Mouse (Mus musculus): ENCODE data around the gene Anxa8. TPM values are rescaled to one million over a fixed set of nuclear protein-coding genes. Genes with fewer than 3 reads are reported as not detected.

The Anxa8 gene
- polyA plus RNA-seq (2012; rRNA removed), result 1.7 and 2.3 TPM in 2 replicates

GRCm38 (mm10) chr14:34085731-34086130 is at the start of gene Anxa8:
Gene Anxa8, plus strand, starts transcription at chr14:34085981.
- 38% methylated on average over 4 of the region's 4 CpGs for WGBS
- TF ChIP-seq CTCF (conservative IDR thresholded peaks at IDR 0.05; ENCODE audit: insufficient read depth, insufficient read length, low read depth, low read length), result no peak
- no peak for TF ChIP-seq POLR2A (IDR thresholded peaks at IDR 0.05; ENCODE audit: low read depth, low read length)
- peak; percentile 6 for DNase-seq
- Histone ChIP-seq H3K27ac (ENCODE audit: insufficient read depth, low read depth, low read length) (no peak within 1 kb of the TSS), H3K36me3 (ENCODE audit: control insufficient read depth, insufficient read depth, low read length) (no peaks in the 10 kb centered on the region), H3K4me3 (ENCODE audit: insufficient read depth, low read depth, low read length) (no peak within 1 kb of the TSS), H3K27me3 (replicated peaks; ENCODE audit: control insufficient read depth, insufficient read depth, low read length) (no peaks in the 10 kb centered on the region), H3K4me1 (ENCODE audit: control insufficient read depth, insufficient read depth, low read length) (no peaks in the 10 kb centered on the region)

DNA sequence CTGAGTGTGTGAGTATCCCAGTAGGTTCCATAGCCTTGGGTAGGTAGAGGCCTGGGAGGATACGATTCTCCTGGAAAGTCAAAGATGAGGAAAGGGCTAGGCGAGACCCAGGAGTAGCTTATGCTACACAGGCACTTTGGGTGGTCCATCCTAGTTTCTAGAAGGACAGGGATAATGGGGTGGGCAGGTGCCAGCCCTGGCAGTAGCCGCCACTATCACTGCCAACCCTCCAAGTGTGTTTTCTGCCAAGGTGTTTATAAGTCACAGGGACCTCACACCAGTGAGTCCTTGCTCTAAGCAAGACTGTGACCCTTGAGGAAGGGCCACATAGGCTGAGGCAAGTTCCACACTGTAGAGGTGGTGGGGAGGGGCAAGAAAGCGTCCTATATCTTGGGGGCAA is 44.5 kb upstream of the Anxa8 start:
- DNase-seq, result no peak
- Histone ChIP-seq H3K4me1 (ENCODE audit: control insufficient read depth, insufficient read depth, low read length) (no peaks in the 10 kb centered on the region), H3K36me3 (ENCODE audit: control insufficient read depth, insufficient read depth, low read length) (no peaks in the 10 kb centered on the region), H3K27ac (ENCODE audit: insufficient read depth, low read depth, low read length) (no peak overlapping the region), H3K4me3 (ENCODE audit: insufficient read depth, low read depth, low read length) (no peak overlapping the region), H3K27me3 (replicated peaks; ENCODE audit: control insufficient read depth, insufficient read depth, low read length) (no peaks in the 10 kb centered on the region)
- TF ChIP-seq POLR2A (IDR thresholded peaks at IDR 0.05; ENCODE audit: low read depth, low read length) (no peak), CTCF (conservative IDR thresholded peaks at IDR 0.05; ENCODE audit: insufficient read depth, insufficient read length, low read depth, low read length) (no peak)
- 86% methylated on average over 4 of the region's 4 CpGs for WGBS

DNA sequence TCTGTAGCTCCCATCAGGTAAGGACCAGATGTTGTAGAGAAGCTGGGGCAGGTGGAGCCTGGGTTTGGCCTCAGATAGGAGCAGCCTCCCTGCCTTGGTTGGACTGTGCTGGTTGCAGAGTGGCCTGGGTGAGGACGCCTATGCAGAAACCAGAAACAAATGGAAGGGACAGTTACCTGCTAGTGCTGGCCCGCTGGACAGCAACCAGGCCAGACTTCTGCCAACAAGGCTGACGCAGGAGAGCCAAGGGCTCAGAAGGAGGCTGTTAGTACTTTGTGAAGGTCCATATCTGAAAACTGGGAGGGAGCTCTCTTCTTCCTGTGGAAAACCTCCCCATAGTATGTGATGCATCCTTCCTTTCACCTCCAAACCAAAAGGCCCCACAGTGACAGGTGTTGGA is 42.4 kb upstream of the Anxa8 start:
- TF ChIP-seq CTCF (conservative IDR thresholded peaks at IDR 0.05; ENCODE audit: insufficient read depth, insufficient read length, low read depth, low read length) (no peak), POLR2A (IDR thresholded peaks at IDR 0.05; ENCODE audit: low read depth, low read length) (no peak)
- H3K27ac ChIP-seq (ENCODE audit: insufficient read depth, low read depth, low read length), result no peak overlapping the region
- H3K36me3 ChIP-seq (ENCODE audit: control insufficient read depth, insufficient read depth, low read length), result no peaks in the 10 kb centered on the region
- no peaks in the 10 kb centered on the region for H3K4me1 ChIP-seq (ENCODE audit: control insufficient read depth, insufficient read depth, low read length)
- no peaks in the 10 kb centered on the region for H3K27me3 ChIP-seq (replicated peaks; ENCODE audit: control insufficient read depth, insufficient read depth, low read length)
- no peak for DNase-seq
- no peak overlapping the region for H3K4me3 ChIP-seq (ENCODE audit: insufficient read depth, low read depth, low read length)
- 73% methylated on average over 3 of the region's 3 CpGs for WGBS

DNA sequence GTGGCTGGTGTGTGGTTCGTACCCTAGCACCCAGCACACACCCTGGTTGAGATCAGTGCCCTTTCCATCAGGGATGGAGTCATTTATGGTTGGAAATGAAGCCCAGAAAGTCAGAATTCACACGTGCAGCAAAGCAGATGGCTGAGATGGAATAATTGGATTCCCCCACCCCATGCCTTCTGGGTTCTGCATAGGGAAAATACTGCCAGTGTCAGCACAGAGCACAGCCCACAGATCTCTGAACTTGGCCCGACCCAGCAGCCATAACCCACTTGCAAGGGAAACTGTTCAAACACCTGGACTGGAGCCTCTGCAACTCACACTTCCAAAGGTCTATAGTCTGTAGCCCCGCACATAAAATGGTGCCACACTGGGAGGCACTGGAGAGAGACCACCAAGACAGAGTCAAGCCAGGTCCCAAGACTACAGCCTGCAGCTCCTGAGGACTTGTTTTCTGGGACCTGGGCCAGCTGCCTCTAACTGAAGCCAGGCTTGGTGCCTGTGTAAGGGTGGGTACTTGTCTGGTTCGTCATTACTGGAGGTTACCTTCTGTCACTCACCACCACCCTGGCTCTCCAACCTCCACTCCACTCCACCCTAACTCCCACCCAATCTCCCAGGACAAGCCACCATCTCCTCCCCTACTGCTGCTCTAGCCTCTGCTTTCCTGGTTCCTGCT is 35.5 kb upstream of the Anxa8 start:
- Histone ChIP-seq H3K4me1 (ENCODE audit: control insufficient read depth, insufficient read depth, low read length) (no peaks in the 10 kb centered on the region), H3K36me3 (ENCODE audit: control insufficient read depth, insufficient read depth, low read length) (no peaks in the 10 kb centered on the region), H3K4me3 (ENCODE audit: insufficient read depth, low read depth, low read length) (no peak overlapping the region), H3K27me3 (replicated peaks; ENCODE audit: control insufficient read depth, insufficient read depth, low read length) (no peaks in the 10 kb centered on the region), H3K27ac (ENCODE audit: insufficient read depth, low read depth, low read length) (no peak overlapping the region)
- TF ChIP-seq POLR2A (IDR thresholded peaks at IDR 0.05; ENCODE audit: low read depth, low read length) (no peak), CTCF (conservative IDR thresholded peaks at IDR 0.05; ENCODE audit: insufficient read depth, insufficient read length, low read depth, low read length) (no peak)
- no peak for DNase-seq
- WGBS, result 61% methylated on average over 5 of the region's 5 CpGs

- WGBS, result 74% methylated on average over 6 of the region's 6 CpGs
- no peaks in the 10 kb centered on the region for H3K36me3 ChIP-seq (ENCODE audit: control insufficient read depth, insufficient read depth, low read length)
- DNase-seq, result no peak
- no peaks in the 10 kb centered on the region for H3K27me3 ChIP-seq (replicated peaks; ENCODE audit: control insufficient read depth, insufficient read depth, low read length)
- TF ChIP-seq CTCF (conservative IDR thresholded peaks at IDR 0.05; ENCODE audit: insufficient read depth, insufficient read length, low read depth, low read length), result no peak
- no peak for TF ChIP-seq POLR2A (IDR thresholded peaks at IDR 0.05; ENCODE audit: low read depth, low read length)
- no peak within 1 kb of the TSS for H3K27ac ChIP-seq (ENCODE audit: insufficient read depth, low read depth, low read length)
- H3K4me1 ChIP-seq (ENCODE audit: control insufficient read depth, insufficient read depth, low read length), result no peaks in the 10 kb centered on the region
- H3K4me3 ChIP-seq (ENCODE audit: insufficient read depth, low read depth, low read length), result no peak within 1 kb of the TSS
Measured at GRCm38 (mm10) chr14:34052516-34052915, 33.3 kb upstream of the Anxa8 start, which contains the start of gene Antxrl. Gene Antxrl, plus strand, starts transcription at chr14:34052707.

- TF ChIP-seq POLR2A (IDR thresholded peaks at IDR 0.05; ENCODE audit: low read depth, low read length) (no peak), CTCF (conservative IDR thresholded peaks at IDR 0.05; ENCODE audit: insufficient read depth, insufficient read length, low read depth, low read length) (no peak)
- no peak for DNase-seq
- no peaks in the 10 kb centered on the region for H3K4me1 ChIP-seq (ENCODE audit: control insufficient read depth, insufficient read depth, low read length)
- no peaks in the 10 kb centered on the region for H3K36me3 ChIP-seq (ENCODE audit: control insufficient read depth, insufficient read depth, low read length)
- no peak overlapping the region for H3K27ac ChIP-seq (ENCODE audit: insufficient read depth, low read depth, low read length)
- WGBS, result 84% methylated on average over 6 of the region's 6 CpGs
- no peaks in the 10 kb centered on the region for H3K27me3 ChIP-seq (replicated peaks; ENCODE audit: control insufficient read depth, insufficient read depth, low read length)
- no peak overlapping the region for H3K4me3 ChIP-seq (ENCODE audit: insufficient read depth, low read depth, low read length)
Measured at GRCm38 (mm10) chr14:34071665-34072064, 14.1 kb upstream of the Anxa8 start.

DNA sequence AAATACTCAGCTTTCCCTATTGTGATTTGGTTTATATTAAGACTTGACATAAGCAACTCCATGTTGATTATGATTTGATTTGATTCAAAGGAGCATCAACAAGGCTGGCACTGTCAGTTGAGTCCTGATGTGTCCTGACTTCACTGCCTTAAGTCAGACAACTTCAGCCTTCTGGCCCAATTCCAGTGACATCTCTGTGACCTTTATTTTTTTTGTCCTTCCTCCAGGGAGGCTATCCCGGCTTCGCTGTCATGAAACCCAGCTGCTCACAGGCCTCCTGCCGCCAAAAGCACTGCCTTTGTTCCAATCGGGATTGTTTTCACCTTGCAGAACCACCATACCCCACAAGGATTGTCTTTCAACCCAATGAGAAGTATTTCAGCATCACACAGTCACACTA is 10.4 kb upstream of the Anxa8 start:
- peak; percentile 21 for DNase-seq
- H3K36me3 ChIP-seq (ENCODE audit: control insufficient read depth, insufficient read depth, low read length), result no peaks in the 10 kb centered on the region
- WGBS, result 27% methylated on average over 4 of the region's 4 CpGs
- no peak overlapping the region for H3K27ac ChIP-seq (ENCODE audit: insufficient read depth, low read depth, low read length)
- no peak overlapping the region for H3K4me3 ChIP-seq (ENCODE audit: insufficient read depth, low read depth, low read length)
- TF ChIP-seq POLR2A (IDR thresholded peaks at IDR 0.05; ENCODE audit: low read depth, low read length) (no peak), CTCF (conservative IDR thresholded peaks at IDR 0.05; ENCODE audit: insufficient read depth, insufficient read length, low read depth, low read length) (no peak)
- H3K4me1 ChIP-seq (ENCODE audit: control insufficient read depth, insufficient read depth, low read length), result no peaks in the 10 kb centered on the region
- no peaks in the 10 kb centered on the region for H3K27me3 ChIP-seq (replicated peaks; ENCODE audit: control insufficient read depth, insufficient read depth, low read length)

Data from kidney, adult 2 months (tissue).